Mouse (Mus musculus) heart, postnatal 25 days (tissue): ENCODE data around the gene Lypd5. TPM values are rescaled to one million over a fixed set of nuclear protein-coding genes. Genes with fewer than 3 reads are reported as not detected.

Source experiments
- DNase-seq: peaks from one replicate; pipeline ENCODE4 v3.0.0; 2022; ENCODE audit warnings: low spot score
- intact Hi-C: fragments of 180-260 bp; cut with DNase I; formaldehyde crosslinking; loops from one replicate; pipeline ENCODE4 v1.15.1; 2025
- total RNA-seq, 2 experiments: library from RNA; stranded (reverse); gene quantifications; 2 replicates each; pipeline ENCODE4 v1.2.3; 2021

The Lypd5 gene
- total RNA-seq, 2 experiments from 2014 or later, result not detected

GRCm38 (mm10) chr7:24356081-24356480 lies 7.1 kb downstream of the Lypd5 start:
- DNase-seq, result no peak
- intact Hi-C loops, result no loop called here

GRCm38 (mm10) chr7:24357899-24358298 lies 8.9 kb downstream of the Lypd5 start:
- intact Hi-C loops, result no loop called here
- no peak for DNase-seq

GRCm38 (mm10) chr7:24359269-24359668 lies 10.3 kb downstream of the Lypd5 start:
- intact Hi-C loops, result no loop called here
- no peak for DNase-seq

GRCm38 (mm10) chr7:24361001-24361400 lies 12.0 kb downstream of the Lypd5 start:
- no peak for DNase-seq
- intact Hi-C loops, result no loop called here

GRCm38 (mm10) chr7:24363228-24363627 lies 14.2 kb downstream of the Lypd5 start:
- DNase-seq, result no peak
- intact Hi-C loops, result no loop called here

- DNase-seq, result peak; percentile 43
- intact Hi-C loops, result loop anchor here (2.0 kb wide), 2 partner anchors 20 to 42 kb away; no protein-coding TSS in a partner anchor
Measured at GRCm38 (mm10) chr7:24364827-24365226, 15.8 kb downstream of the Lypd5 start.

- intact Hi-C loops, result loop anchor here (2.0 kb wide), 2 partner anchors 19 to 41 kb away; no protein-coding TSS in a partner anchor
- DNase-seq, result no peak
Measured at GRCm38 (mm10) chr7:24365258-24366014, 16.4 kb downstream of the Lypd5 start.

GRCm38 (mm10) chr7:24366716-24367632 lies 18.0 kb downstream of the Lypd5 start:
- intact Hi-C loops, result no loop called here
- no peak for DNase-seq

- DNase-seq, result no peak
- intact Hi-C loops, result no loop called here
Measured at GRCm38 (mm10) chr7:24368226-24368625, 19.2 kb downstream of the Lypd5 start.

- intact Hi-C loops, result no loop called here
- DNase-seq, result no peak
Measured at GRCm38 (mm10) chr7:24368946-24369345, 19.9 kb downstream of the Lypd5 start.

- no peak for DNase-seq
- intact Hi-C loops, result no loop called here
Measured at GRCm38 (mm10) chr7:24369731-24370541, 20.9 kb downstream of the Lypd5 start, which contains the start of gene Kcnn4. Kcnn4 (plus strand) TSS chr7:24370263.

- intact Hi-C loops, result no loop called here
- no peak for DNase-seq
Measured at GRCm38 (mm10) chr7:24371012-24371808, 22.2 kb downstream of the Lypd5 start.

GRCm38 (mm10) chr7:24371809-24372145 lies 22.8 kb downstream of the Lypd5 start:
- DNase-seq, result no peak
- intact Hi-C loops, result no loop called here

- DNase-seq, result no peak
- intact Hi-C loops, result no loop called here
Measured at GRCm38 (mm10) chr7:24372300-24372699, 23.3 kb downstream of the Lypd5 start.

GRCm38 (mm10) chr7:24372786-24373185 lies 23.8 kb downstream of the Lypd5 start:
- no peak for DNase-seq
- intact Hi-C loops, result no loop called here

- intact Hi-C loops, result no loop called here
- DNase-seq, result no peak
Measured at GRCm38 (mm10) chr7:24373538-24374379, 24.8 kb downstream of the Lypd5 start.

- DNase-seq, result no peak
- intact Hi-C loops, result no loop called here
Measured at GRCm38 (mm10) chr7:24376456-24376855, 27.5 kb downstream of the Lypd5 start.

- no peak for DNase-seq
Measured at GRCm38 (mm10) chr7:24377091-24377865, 28.3 kb downstream of the Lypd5 start.

More at GRCm38 (mm10) chr7:24377091-24377865, 28.3 kb downstream of the Lypd5 start:
- intact Hi-C loops, result no loop called here
